Mouse (Mus musculus) embryonic facial prominence, embryonic 11.5 days (tissue): ENCODE measurements around the gene Ezh2. TPM values are rescaled to one million over a fixed set of nuclear protein-coding genes. Genes with fewer than 3 reads are reported as not detected.
A peak's percentile ranks its signal among the peaks of the same experiment; 100 is the strongest.
"Not testable (repeated sequence)": the region's sequence is repeated elsewhere in the genome, so short reads cannot be mapped to it uniquely, and the experiment has no call there.

Source experiments
- ATAC-seq: fragments of 200-750 bp; cut with Nextera tagmentation; replicated peaks from 2 replicates; pipeline ENCODE4 v1.8.0; 2017; ENCODE audit warnings: low read depth; ENCODE audit not compliant: insufficient number of reproducible peaks, low FRiP score, low TSS enrichment
- DNase-seq: peaks from one replicate; pipeline ENCODE4 v3.0.0-alpha.2; 2015; ENCODE audit warnings: low spot score
- H3K27ac ChIP-seq: fragments of 300-500 bp; sonication (generic); replicated peaks from 2 replicates; pipeline ENCODE4 v1.5.1; 2014; ENCODE audit warnings: mild to moderate bottlenecking, low read depth, low read length, control low read depth
- H3K27me3 ChIP-seq: fragments of 300-500 bp; sonication (generic); 2 replicates; pipeline ENCODE4 v1.6.1; 2014; ENCODE audit warnings: mild to moderate bottlenecking, low read length, moderate library complexity, mixed read lengths; ENCODE audit not compliant: control insufficient read depth, insufficient read depth
- H3K36me3 ChIP-seq: fragments of 300-500 bp; sonication (generic); replicated peaks from 2 replicates; pipeline ENCODE4 v1.6.1; 2014; ENCODE audit warnings: low read depth, mild to moderate bottlenecking, low read length, moderate library complexity, mixed read lengths; ENCODE audit not compliant: control insufficient read depth, insufficient read depth
- H3K4me1 ChIP-seq: fragments of 300-500 bp; sonication (generic); 2 replicates; pipeline ENCODE4 v1.6.1; 2014; ENCODE audit warnings: low read length, mixed read lengths; ENCODE audit not compliant: control insufficient read depth, insufficient read depth
- H3K4me2 ChIP-seq: fragments of 300-500 bp; sonication (generic); 2 replicates; pipeline ENCODE4 v1.6.1; 2014; ENCODE audit warnings: low read depth, mild to moderate bottlenecking, control low read depth, low read length, moderate library complexity
- H3K4me3 ChIP-seq: fragments of 300-500 bp; sonication (generic); 2 replicates; pipeline ENCODE4 v1.5.1; 2014; ENCODE audit warnings: low read depth, low read length, control low read depth
- H3K9ac ChIP-seq: fragments of 300-500 bp; sonication (generic); replicated peaks from 2 replicates; pipeline ENCODE4 v1.6.1; 2014; ENCODE audit warnings: mild to moderate bottlenecking, control low read depth, low read length
- H3K9me3 ChIP-seq: fragments of 300-500 bp; sonication (generic); replicated peaks from 2 replicates; pipeline ENCODE4 v1.6.1; 2016; ENCODE audit warnings: mild to moderate bottlenecking, low read length, inconsistent platforms, mixed read lengths; ENCODE audit not compliant: control insufficient read depth
- WGBS: fragments of 180-500 bp; shearing (Covaris S2); extraction: QIAGEN DNeasy Blood & Tissue Kit; methylation state at CpG from one replicate; pipeline ENCODE4 v1.1.7; 2014; 5-methylcytosine and 5-hydroxymethylcytosine counted together
- polyA plus RNA-seq: library from polyadenylated mRNA; unstranded; fragments of >200 nt; fragmentation: Nextera tagmentation; extraction: Ambion mirVana; gene quantifications from 2 replicates; pipeline ENCODE4 v1.2.1, GENCODE M21; 2014

The Ezh2 gene
- polyA plus RNA-seq, 1 experiment from 2014 or later, result 206 TPM

DNA sequence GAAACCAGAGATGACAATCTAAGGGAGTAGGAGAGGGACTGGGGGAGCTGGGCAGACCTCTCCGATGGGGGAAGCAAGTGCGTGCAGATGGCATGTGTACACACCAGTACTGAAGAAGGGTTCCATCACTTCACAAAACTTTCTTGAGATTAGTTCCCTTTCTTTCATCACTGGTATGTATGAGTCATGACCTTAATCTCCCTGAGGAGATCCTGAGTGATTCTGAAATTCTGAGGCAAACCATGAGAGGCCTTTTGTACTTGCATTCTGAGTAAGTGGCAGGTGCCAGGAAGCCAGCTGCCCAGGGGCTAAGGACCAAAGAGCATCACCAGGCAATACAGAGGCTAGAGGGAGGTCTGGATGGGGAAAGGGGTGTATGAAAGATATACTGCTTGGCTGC is 25.9 kb upstream of the Ezh2 start:
- WGBS, result 63% methylated on average over 2 of the region's 2 CpGs
- no peak for DNase-seq
- Histone ChIP-seq H3K9me3 (no peaks in the 10 kb centered on the region), H3K4me1 (no peaks in the 10 kb centered on the region), H3K36me3 (no peaks in the 10 kb centered on the region), H3K4me2 (no peak overlapping the region), H3K4me3 (no peak overlapping the region), H3K27me3 (no peaks in the 10 kb centered on the region), H3K27ac (no peak overlapping the region), H3K9ac (no peak overlapping the region)
- no peak for ATAC-seq

DNA sequence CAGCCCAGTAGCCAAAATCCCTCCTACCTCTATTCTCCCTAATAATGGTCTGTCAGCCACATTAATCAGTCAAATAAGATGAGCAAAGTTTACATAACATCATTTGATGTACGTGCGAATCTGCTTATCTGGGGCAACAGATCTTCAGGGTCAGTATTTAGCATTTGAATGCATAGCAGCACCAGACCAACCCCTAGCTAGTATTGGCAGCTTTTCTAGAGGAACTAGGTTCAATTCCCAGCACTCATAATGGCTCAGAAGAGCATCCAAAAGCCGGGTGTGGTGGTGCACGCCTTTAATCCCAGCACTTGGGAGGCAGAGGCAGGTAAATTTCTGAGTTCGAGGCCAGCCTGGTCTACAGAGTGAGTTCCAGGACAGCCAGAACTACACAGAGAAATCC is 13.2 kb upstream of the Ezh2 start:
- not testable (repeated sequence) for H3K4me3 ChIP-seq, H3K27me3 ChIP-seq, H3K4me1 ChIP-seq, H3K9ac ChIP-seq, H3K36me3 ChIP-seq, ATAC-seq, H3K9me3 ChIP-seq, DNase-seq, H3K27ac ChIP-seq, H3K4me2 ChIP-seq
- WGBS, result 60% methylated on average over 5 of the region's 5 CpGs

DNA sequence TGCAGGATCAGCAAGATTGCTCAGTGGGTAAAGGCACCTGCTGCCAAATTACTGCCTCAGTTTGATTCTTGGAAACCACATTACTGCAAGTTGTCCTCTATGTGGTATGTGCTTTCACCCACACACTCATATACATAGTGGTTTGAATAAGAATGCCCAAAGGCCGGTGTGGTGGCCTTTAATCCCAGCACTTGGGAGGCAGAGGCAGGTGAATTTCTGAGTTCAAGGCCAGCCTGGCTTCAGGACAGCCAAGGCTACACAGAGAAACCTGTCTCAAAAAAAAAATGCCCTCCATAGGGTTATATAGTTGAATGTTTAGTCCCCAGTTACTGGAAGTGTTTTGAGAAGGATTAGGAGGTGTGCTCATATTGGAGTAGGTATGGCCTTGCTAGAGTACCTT is 6.8 kb upstream of the Ezh2 start:
- 86% methylated on average over 1 of the region's 1 CpGs for WGBS

DNA sequence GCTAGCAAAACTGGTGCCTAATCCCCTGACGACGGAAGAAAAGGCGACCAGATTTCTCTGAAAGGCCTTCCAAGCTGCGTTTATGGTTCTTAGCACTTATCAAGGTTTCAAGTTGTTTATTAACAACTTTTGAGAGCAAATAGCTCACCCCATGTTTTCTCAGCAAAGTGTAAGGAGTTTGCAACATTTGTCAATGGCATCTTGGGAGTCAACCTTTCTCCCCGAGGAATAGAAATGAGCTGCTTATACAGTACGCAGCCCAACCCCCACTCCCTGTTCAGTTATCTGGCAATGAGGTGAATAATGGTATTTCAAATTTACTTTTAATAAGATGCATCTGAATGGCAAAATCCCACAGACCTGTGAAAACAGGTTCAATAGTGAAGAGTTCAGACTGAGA is 555 bp upstream of the Ezh2 start:
- Histone ChIP-seq H3K9ac (peak overlapping the region; percentile 100), H3K36me3 (no peaks in the 10 kb centered on the region), H3K27me3 (no peaks in the 10 kb centered on the region), H3K9me3 (no peaks in the 10 kb centered on the region), H3K4me2 (peak overlapping the region; percentile 55), H3K4me1 (no peaks in the 10 kb centered on the region), H3K27ac (peak overlapping the region; percentile 97), H3K4me3 (peak overlapping the region; percentile 95)
- ATAC-seq, result no peak
- DNase-seq, result peak; percentile 52
- WGBS, result 2% methylated on average over 6 of the region's 6 CpGs

More for the DNA sequence above, 6.8 kb upstream of the Ezh2 start:
- ATAC-seq, result no peak
- H3K4me3 ChIP-seq, result no peak overlapping the region
- H3K27me3 ChIP-seq, result no peaks in the 10 kb centered on the region
- no peaks in the 10 kb centered on the region for H3K9me3 ChIP-seq
- no peak overlapping the region for H3K27ac ChIP-seq
- H3K4me1 ChIP-seq, result no peaks in the 10 kb centered on the region
- H3K4me2 ChIP-seq, result no peak overlapping the region
- H3K36me3 ChIP-seq, result no peaks in the 10 kb centered on the region
- no peak overlapping the region for H3K9ac ChIP-seq
- DNase-seq, result no peak

DNA sequence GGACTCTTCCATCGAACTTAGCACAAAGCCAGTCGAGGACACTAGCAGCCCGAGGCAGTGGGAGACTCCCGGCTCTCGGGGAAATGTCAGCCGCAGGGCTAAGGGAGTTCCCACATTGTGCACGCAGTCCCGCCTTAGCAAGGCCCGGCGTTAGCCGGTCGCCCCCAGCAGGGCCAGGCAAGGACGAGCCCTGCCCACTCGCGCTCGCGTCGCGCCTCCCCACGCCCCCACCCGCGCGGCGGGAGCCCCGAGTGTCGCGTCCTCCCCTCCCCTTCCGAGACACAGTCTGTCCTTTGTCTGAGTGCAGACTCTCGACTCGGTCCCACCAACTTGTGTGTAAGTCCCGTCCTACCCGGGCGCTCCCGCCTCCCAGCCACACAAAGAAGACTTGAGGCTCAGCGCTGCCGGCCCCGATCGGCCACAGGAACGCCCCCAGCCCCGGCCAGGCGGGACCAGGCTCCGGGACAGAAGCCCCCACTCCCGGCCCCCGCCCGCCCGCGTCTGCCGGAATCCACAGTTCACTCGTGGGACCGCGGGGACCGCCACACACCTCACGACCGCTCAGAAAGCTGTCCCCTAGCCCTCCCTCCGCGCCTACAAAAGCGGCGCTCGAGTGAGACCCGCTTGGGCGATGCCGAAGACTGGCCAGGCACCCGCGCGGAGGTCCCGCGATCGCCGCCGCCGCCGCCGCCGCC is 853 bp downstream of the Ezh2 start:
- Histone ChIP-seq H3K9ac (peak overlapping the region; percentile 100), H3K4me3 (peak overlapping the region; percentile 95), H3K27me3 (no peaks in the 10 kb centered on the region), H3K4me1 (no peaks in the 10 kb centered on the region), H3K36me3 (no peaks in the 10 kb centered on the region), H3K4me2 (peak overlapping the region; percentile 63), H3K27ac (peak overlapping the region; percentile 97), H3K9me3 (no peaks in the 10 kb centered on the region)
- DNase-seq (peak; percentile 81), ATAC-seq (peak; percentile 75)
- WGBS, result under 1% methylated on average over 57 of the region's 74 CpGs

DNA sequence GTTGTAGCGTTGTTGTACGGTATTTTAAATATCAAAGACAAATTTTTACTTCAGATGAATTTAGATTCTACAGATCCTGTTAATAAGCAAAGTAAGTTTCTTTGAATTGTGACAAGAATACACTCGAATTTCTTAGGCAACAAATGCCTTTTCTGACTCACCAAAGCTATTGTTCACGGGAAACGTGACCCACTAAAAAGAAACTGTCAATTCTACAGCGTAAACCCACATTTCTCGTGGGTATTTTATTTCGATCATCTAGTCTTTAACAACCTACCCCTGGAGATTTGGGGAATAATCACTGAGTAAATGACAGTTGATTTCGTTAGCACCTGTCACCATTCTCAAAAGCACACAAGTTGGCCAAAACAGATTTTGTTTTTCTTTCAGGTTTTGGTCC is 1.6 kb downstream of the Ezh2 start:
- Histone ChIP-seq H3K4me2 (peak overlapping the region; percentile 63), H3K36me3 (no peaks in the 10 kb centered on the region), H3K27me3 (no peaks in the 10 kb centered on the region), H3K9me3 (no peaks in the 10 kb centered on the region), H3K4me1 (no peaks in the 10 kb centered on the region), H3K27ac (no peak overlapping the region; the same call in 1 of the 2 replicates), H3K9ac (peak overlapping the region; percentile 100), H3K4me3 (peak overlapping the region; percentile 95)
- ATAC-seq (no peak), DNase-seq (no peak)
- WGBS, result 16% methylated on average over 9 of the region's 9 CpGs

DNA sequence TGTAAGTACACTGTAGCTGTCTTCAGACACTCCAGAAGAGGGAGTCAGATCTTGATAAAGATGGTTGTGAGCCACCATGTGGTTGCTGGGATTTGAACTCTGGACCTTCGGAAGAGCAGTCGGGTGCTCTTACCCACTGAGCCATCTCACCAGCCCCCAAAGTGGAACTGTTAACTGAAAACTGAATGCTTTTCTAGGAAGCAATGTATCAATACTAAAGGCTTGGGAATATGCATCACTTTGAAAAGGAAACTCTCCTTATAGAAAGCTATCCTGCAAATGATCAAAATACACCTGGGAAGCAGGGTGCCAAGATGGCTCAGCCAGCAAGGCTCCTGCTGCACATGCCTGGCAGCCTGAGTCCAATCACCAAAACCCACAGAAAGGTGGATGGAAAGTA is 7.8 kb downstream of the Ezh2 start:
- not testable (repeated sequence) for H3K36me3 ChIP-seq, H3K4me3 ChIP-seq, H3K9ac ChIP-seq, H3K4me2 ChIP-seq, H3K27me3 ChIP-seq, H3K27ac ChIP-seq, ATAC-seq, H3K9me3 ChIP-seq, H3K4me1 ChIP-seq, DNase-seq
- WGBS, result 94% methylated on average over 2 of the region's 2 CpGs

DNA sequence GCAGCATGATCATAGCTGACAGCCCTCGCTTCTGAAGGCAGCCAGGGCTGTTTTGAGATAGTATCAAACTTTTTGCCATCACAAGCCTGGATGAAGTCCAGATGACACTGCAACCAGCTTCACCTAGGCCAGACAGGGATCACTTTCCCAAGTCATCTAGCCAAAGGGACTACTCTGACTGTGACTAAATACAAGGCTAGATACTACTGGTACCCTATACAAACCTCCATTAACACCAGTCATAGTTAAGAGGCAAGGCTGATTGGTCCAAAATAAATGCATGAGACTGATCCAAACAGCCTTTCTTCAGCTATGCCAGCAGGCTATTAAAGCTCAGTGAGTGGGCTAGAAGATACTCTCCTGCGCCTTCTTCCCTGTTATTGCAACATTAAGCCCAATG is 22.3 kb downstream of the Ezh2 start:
- WGBS, result 82% methylated on average over 2 of the region's 2 CpGs
- ATAC-seq (no peak), DNase-seq (no peak)
- no peaks in the 10 kb centered on the region for H3K9me3 ChIP-seq
- no peak overlapping the region for H3K4me2 ChIP-seq
- no peaks in the 10 kb centered on the region for H3K4me1 ChIP-seq
- H3K27me3 ChIP-seq, result no peaks in the 10 kb centered on the region
- no peaks in the 10 kb centered on the region; the same call in none of the 2 replicates for H3K36me3 ChIP-seq
- no peak overlapping the region for H3K9ac ChIP-seq
- H3K27ac ChIP-seq, result no peak overlapping the region
- H3K4me3 ChIP-seq, result no peak overlapping the region
